Comparison of ENCODE assay signal across 1 mouse cellular context in the genomic region with DNA sequence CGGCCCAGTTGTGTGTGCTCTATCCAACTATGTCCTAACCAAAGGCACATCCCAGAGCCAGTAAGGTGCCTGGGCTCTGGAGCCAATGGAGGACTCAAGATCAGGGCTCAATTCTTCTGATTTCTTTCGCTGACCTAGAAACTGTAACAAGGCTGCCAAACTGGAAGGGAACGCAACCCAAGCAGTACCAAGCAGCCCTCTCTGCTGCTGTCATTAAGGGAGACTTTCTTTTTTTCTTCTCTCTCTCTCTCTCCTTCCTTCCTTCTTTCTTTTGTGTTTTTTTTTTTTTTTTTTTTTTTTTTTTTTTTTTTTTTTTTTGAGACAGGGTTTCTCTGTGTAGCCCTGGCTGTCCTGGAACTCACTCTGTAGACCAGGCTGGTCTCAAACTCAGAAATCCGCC. TPM values are rescaled to one million over a fixed set of nuclear protein-coding genes. Genes with fewer than 3 reads are reported as not detected.
"Had no signal": no experiment of that assay in that cellular context is flagged by ENCODE, and none has a peak within 500 bp of the region (broad histone marks: within the 10 kb centered on the region; RNA-seq: fewer than 3 reads in every experiment).

No protein-coding gene starts in this region.

RNA-seq across cellular contexts. Expression of gene Calml4, which starts 11.4 kb away (rescaled TPM):
- total RNA-seq: neutrophil, adult 5-6 weeks had no signal
